Mouse (Mus musculus): ENCODE measurements around the gene Tmem131l. TPM values are rescaled to one million over a fixed set of nuclear protein-coding genes. Genes with fewer than 3 reads are reported as not detected.

Gene Tmem131l
- polyA plus RNA-seq, 1 experiment from 2014 or later, result 84.2 TPM

- Histone ChIP-seq H3K27me3 (ENCODE audit: control insufficient read depth, insufficient read depth, low read length) (no peaks in the 10 kb centered on the region), H3K9me3 (replicated peaks; ENCODE audit: control insufficient read depth, low read length) (no peaks in the 10 kb centered on the region), H3K4me2 (ENCODE audit: low read depth, low read length) (no peak overlapping the region), H3K9ac (replicated peaks; ENCODE audit: low read length) (no peak overlapping the region), H3K36me3 (replicated peaks; ENCODE audit: control insufficient read depth, insufficient read depth, low read depth, low read length) (peaks cover 3% of the 10 kb centered on the region), H3K4me3 (ENCODE audit: low read depth, low read length) (no peak overlapping the region), H3K4me1 (ENCODE audit: control insufficient read depth, insufficient read depth, low read length) (peaks cover 2% of the 10 kb centered on the region; the same call in 1 of the 2 replicates), H3K27ac (replicated peaks; ENCODE audit: low read depth, low read length) (no peak overlapping the region)
- 87% methylated on average over 5 of the region's 5 CpGs for WGBS
- ATAC-seq (replicated peaks; ENCODE audit: insufficient number of reproducible peaks, low FRiP score, low TSS enrichment, low read depth) (no peak), DNase-seq (ENCODE audit: low spot score) (no peak)
Measured at GRCm38 (mm10) chr3:84034115-84034780, 5.7 kb downstream of the Tmem131l start.

- Histone ChIP-seq H3K27ac (replicated peaks; ENCODE audit: low read depth, low read length) (no peak overlapping the region), H3K4me1 (ENCODE audit: control insufficient read depth, insufficient read depth, low read length) (peaks cover 2% of the 10 kb centered on the region; the same call in 1 of the 2 replicates), H3K4me2 (ENCODE audit: low read depth, low read length) (no peak overlapping the region), H3K27me3 (ENCODE audit: control insufficient read depth, insufficient read depth, low read length) (no peaks in the 10 kb centered on the region), H3K36me3 (replicated peaks; ENCODE audit: control insufficient read depth, insufficient read depth, low read depth, low read length) (peaks cover 3% of the 10 kb centered on the region), H3K9me3 (replicated peaks; ENCODE audit: control insufficient read depth, low read length) (no peaks in the 10 kb centered on the region), H3K4me3 (ENCODE audit: low read depth, low read length) (no peak overlapping the region), H3K9ac (replicated peaks; ENCODE audit: low read length) (no peak overlapping the region)
- 0 out of 2 replicates have a peak, but pooled peaks have one; percentile 19 for ATAC-seq (replicated peaks; ENCODE audit: insufficient number of reproducible peaks, low FRiP score, low TSS enrichment, low read depth)
- WGBS, result 75% methylated on average over 10 of the region's 10 CpGs
- no peak for DNase-seq (ENCODE audit: low spot score)
Measured at GRCm38 (mm10) chr3:84032933-84033730, 6.8 kb downstream of the Tmem131l start.

- no peak overlapping the region for H3K9ac ChIP-seq (replicated peaks; ENCODE audit: low read length)
Measured at GRCm38 (mm10) chr3:84032419-84032818, 7.6 kb downstream of the Tmem131l start.

DNA sequence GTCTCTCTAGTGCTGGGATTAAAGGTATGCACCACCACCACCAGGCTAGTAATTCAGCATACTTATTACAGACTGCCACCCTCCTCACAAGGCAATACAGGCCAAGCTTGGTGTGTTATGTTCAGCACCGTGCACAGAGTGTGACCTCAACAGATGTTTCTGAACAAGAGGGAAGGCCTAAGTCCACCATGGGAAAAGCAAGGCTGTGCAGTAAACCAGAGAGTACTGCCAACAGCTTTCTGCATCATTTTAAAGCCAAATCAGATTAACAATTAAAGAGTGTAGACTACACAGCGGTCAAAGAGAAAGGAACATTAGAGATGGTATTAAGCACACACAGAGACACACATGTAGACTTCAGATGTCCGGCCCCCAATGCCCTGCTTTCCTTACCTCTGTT is 8.8 kb downstream of the Tmem131l start:
- 96% methylated on average over 3 of the region's 3 CpGs for WGBS
- Histone ChIP-seq H3K27me3 (ENCODE audit: control insufficient read depth, insufficient read depth, low read length) (no peaks in the 10 kb centered on the region), H3K4me1 (ENCODE audit: control insufficient read depth, insufficient read depth, low read length) (no peaks in the 10 kb centered on the region), H3K36me3 (replicated peaks; ENCODE audit: control insufficient read depth, insufficient read depth, low read depth, low read length) (peaks cover 3% of the 10 kb centered on the region), H3K9me3 (replicated peaks; ENCODE audit: control insufficient read depth, low read length) (no peaks in the 10 kb centered on the region), H3K9ac (replicated peaks; ENCODE audit: low read length) (no peak overlapping the region), H3K4me3 (ENCODE audit: low read depth, low read length) (no peak overlapping the region), H3K4me2 (ENCODE audit: low read depth, low read length) (no peak overlapping the region), H3K27ac (replicated peaks; ENCODE audit: low read depth, low read length) (no peak overlapping the region)
- DNase-seq (ENCODE audit: low spot score) (no peak), ATAC-seq (replicated peaks; ENCODE audit: insufficient number of reproducible peaks, low FRiP score, low TSS enrichment, low read depth) (no peak)

More at GRCm38 (mm10) chr3:84032419-84032818, 7.6 kb downstream of the Tmem131l start:
- Histone ChIP-seq H3K36me3 (replicated peaks; ENCODE audit: control insufficient read depth, insufficient read depth, low read depth, low read length) (peaks cover 3% of the 10 kb centered on the region), H3K4me2 (ENCODE audit: low read depth, low read length) (no peak overlapping the region), H3K4me3 (ENCODE audit: low read depth, low read length) (no peak overlapping the region), H3K4me1 (ENCODE audit: control insufficient read depth, insufficient read depth, low read length) (peaks cover under 1% of the 10 kb centered on the region; the same call in 1 of the 2 replicates), H3K27ac (replicated peaks; ENCODE audit: low read depth, low read length) (no peak overlapping the region), H3K9me3 (replicated peaks; ENCODE audit: control insufficient read depth, low read length) (no peaks in the 10 kb centered on the region), H3K27me3 (ENCODE audit: control insufficient read depth, insufficient read depth, low read length) (no peaks in the 10 kb centered on the region)
- DNase-seq (ENCODE audit: low spot score), result no peak
- WGBS, result 90% methylated on average over 5 of the region's 5 CpGs
- ATAC-seq (replicated peaks; ENCODE audit: insufficient number of reproducible peaks, low FRiP score, low TSS enrichment, low read depth), result no peak

- Histone ChIP-seq H3K9ac (replicated peaks; ENCODE audit: low read length) (no peak overlapping the region), H3K4me1 (ENCODE audit: control insufficient read depth, insufficient read depth, low read length) (peaks cover under 1% of the 10 kb centered on the region; the same call in 1 of the 2 replicates), H3K9me3 (replicated peaks; ENCODE audit: control insufficient read depth, low read length) (no peaks in the 10 kb centered on the region), H3K27me3 (ENCODE audit: control insufficient read depth, insufficient read depth, low read length) (no peaks in the 10 kb centered on the region), H3K4me2 (ENCODE audit: low read depth, low read length) (no peak overlapping the region), H3K4me3 (ENCODE audit: low read depth, low read length) (no peak overlapping the region), H3K27ac (replicated peaks; ENCODE audit: low read depth, low read length) (no peak overlapping the region), H3K36me3 (replicated peaks; ENCODE audit: control insufficient read depth, insufficient read depth, low read depth, low read length) (peaks cover 3% of the 10 kb centered on the region)
- 82% methylated on average over 4 of the region's 4 CpGs for WGBS
- DNase-seq (ENCODE audit: low spot score) (no peak), ATAC-seq (replicated peaks; ENCODE audit: insufficient number of reproducible peaks, low FRiP score, low TSS enrichment, low read depth) (no peak)
Measured at GRCm38 (mm10) chr3:84028968-84029367, 11.0 kb downstream of the Tmem131l start.

DNA sequence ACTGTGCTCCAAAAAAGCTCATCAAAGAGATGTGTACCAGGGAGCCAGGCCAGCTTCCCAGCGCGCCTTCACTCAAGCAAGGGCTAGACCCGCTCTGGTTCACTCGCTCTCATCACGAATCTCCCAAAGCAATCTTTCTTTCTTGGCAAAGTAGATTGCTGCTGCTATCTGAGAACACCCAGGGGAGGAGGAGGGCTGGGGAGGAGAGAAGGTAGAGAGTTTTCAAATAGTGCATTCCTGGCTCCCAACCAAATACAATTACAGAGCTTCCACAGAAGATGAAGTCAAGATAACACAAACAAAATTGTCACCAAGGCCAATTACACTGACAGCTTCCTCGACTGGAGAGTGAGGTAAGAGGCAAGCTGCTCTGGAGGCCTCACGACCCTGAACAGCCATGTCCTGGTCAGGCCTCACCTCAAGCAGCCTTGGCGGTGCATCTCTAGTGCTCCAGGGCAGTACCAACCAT is 12.2 kb downstream of the Tmem131l start:
- Histone ChIP-seq H3K9ac (replicated peaks; ENCODE audit: low read length) (no peak overlapping the region), H3K27ac (replicated peaks; ENCODE audit: low read depth, low read length) (no peak overlapping the region), H3K27me3 (ENCODE audit: control insufficient read depth, insufficient read depth, low read length) (no peaks in the 10 kb centered on the region), H3K36me3 (replicated peaks; ENCODE audit: control insufficient read depth, insufficient read depth, low read depth, low read length) (peaks cover 3% of the 10 kb centered on the region), H3K9me3 (replicated peaks; ENCODE audit: control insufficient read depth, low read length) (no peaks in the 10 kb centered on the region), H3K4me3 (ENCODE audit: low read depth, low read length) (no peak overlapping the region), H3K4me2 (ENCODE audit: low read depth, low read length) (no peak overlapping the region), H3K4me1 (ENCODE audit: control insufficient read depth, insufficient read depth, low read length) (peaks cover 6% of the 10 kb centered on the region; the same call in 1 of the 2 replicates)
- ATAC-seq (replicated peaks; ENCODE audit: insufficient number of reproducible peaks, low FRiP score, low TSS enrichment, low read depth) (no peak), DNase-seq (ENCODE audit: low spot score) (peak; percentile 35)
- 66% methylated on average over 8 of the region's 8 CpGs for WGBS

DNA sequence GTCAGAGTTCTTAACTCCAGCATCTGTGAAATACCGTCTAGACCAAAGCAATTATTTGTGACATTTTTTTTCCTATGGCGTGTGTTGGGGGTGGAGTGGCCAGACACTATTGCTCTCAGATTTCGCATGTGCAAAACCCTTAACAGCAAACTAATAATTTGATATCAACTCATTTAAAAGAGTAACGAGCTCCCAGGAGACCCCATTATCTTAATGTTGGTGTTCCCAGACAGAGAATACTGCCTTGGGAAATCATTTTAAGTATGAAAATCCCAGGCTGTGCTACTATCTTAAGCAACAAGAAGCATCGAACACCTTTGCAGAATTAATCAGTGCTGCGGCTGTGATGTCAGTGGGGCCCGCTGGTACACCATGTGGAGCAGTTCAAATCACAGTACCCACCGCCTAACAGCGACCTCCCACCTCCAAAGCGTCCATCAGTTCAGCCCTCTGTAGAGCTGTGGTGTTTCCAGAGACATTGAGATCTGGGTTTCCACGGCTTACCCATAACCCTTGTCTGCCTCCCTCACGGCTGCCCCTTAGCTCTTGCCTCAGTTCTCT is 15.4 kb downstream of the Tmem131l start:
- no peak for DNase-seq (ENCODE audit: low spot score)
- 80% methylated on average over 12 of the region's 12 CpGs for WGBS
- no peak for ATAC-seq (replicated peaks; ENCODE audit: insufficient number of reproducible peaks, low FRiP score, low TSS enrichment, low read depth)
- peaks cover 8% of the 10 kb centered on the region; the same call in 1 of the 2 replicates for H3K4me1 ChIP-seq (ENCODE audit: control insufficient read depth, insufficient read depth, low read length)
- no peak overlapping the region for H3K4me2 ChIP-seq (ENCODE audit: low read depth, low read length)
- no peaks in the 10 kb centered on the region for H3K36me3 ChIP-seq (replicated peaks; ENCODE audit: control insufficient read depth, insufficient read depth, low read depth, low read length)
- H3K27me3 ChIP-seq (ENCODE audit: control insufficient read depth, insufficient read depth, low read length), result no peaks in the 10 kb centered on the region
- H3K4me3 ChIP-seq (ENCODE audit: low read depth, low read length), result no peak overlapping the region
- H3K9ac ChIP-seq (replicated peaks; ENCODE audit: low read length), result no peak overlapping the region
- no peak overlapping the region for H3K27ac ChIP-seq (replicated peaks; ENCODE audit: low read depth, low read length)
- no peaks in the 10 kb centered on the region for H3K9me3 ChIP-seq (replicated peaks; ENCODE audit: control insufficient read depth, low read length)
